Mouse (Mus musculus) MEL (cell line): ENCODE measurements around the gene Atg7.

Source experiments
- CTCF ChIP-seq, 3 experiments: IDR thresholded peaks in 2 of 3; conservative IDR thresholded peaks in 1 of 3; 2 replicates each; pipeline ENCODE4 v1.5.1; 2011 to 2012; ENCODE audit warnings: low read length in 3 of 3, low read depth in 2 of 3, mild to moderate bottlenecking in 2 of 3, improper control_type of control experiment in 1 of 3, inconsistent platforms in 1 of 3, mixed read lengths in 1 of 3, moderate library complexity in 1 of 3; ENCODE audit not compliant: control insufficient read depth in 1 of 3, insufficient read depth in 1 of 3, poor library complexity in 1 of 3, severe bottlenecking in 1 of 3
- GATA1 ChIP-seq: IDR thresholded peaks from 2 replicates; pipeline ENCODE4 v1.6.1; 2011; ENCODE audit warnings: low read depth, low read length, improper control_type of control experiment
- HCFC1 ChIP-seq: IDR thresholded peaks from 2 replicates; pipeline ENCODE4 v1.6.1; 2012; ENCODE audit warnings: low read depth, mild to moderate bottlenecking, inconsistent platforms, low read length, improper control_type of control experiment, moderate library complexity
- JUND ChIP-seq: IDR thresholded peaks from 2 replicates; pipeline ENCODE4 v1.6.1; 2011; ENCODE audit warnings: low read depth, mild to moderate bottlenecking, improper control_type of control experiment, low read length
- MAX ChIP-seq: IDR thresholded peaks from 2 replicates; pipeline ENCODE4 v1.6.1; 2011; ENCODE audit warnings: low read length, improper control_type of control experiment
- MEF2A ChIP-seq: IDR thresholded peaks from 2 replicates; pipeline ENCODE4 v1.6.1; 2014; ENCODE audit warnings: low read depth, mild to moderate bottlenecking, inconsistent platforms, low read length, improper control_type of control experiment; ENCODE audit not compliant: poor library complexity, insufficient replicate concordance, severe bottlenecking; ENCODE audit errors: extremely low read depth
- NRF1 ChIP-seq: IDR thresholded peaks from 2 replicates; pipeline ENCODE4 v1.6.1; 2014; ENCODE audit warnings: low read depth, mild to moderate bottlenecking, inconsistent platforms, low read length, improper control_type of control experiment, moderate library complexity; ENCODE audit not compliant: poor library complexity, insufficient read depth, severe bottlenecking
- POLR2A ChIP-seq, 2 experiments: IDR thresholded peaks; 2 replicates each; pipeline ENCODE4 v1.6.1; 2011 to 2012; ENCODE audit warnings: low read length in 2 of 2, mild to moderate bottlenecking in 2 of 2, control low read depth in 1 of 2, improper control_type of control experiment in 1 of 2, low read depth in 1 of 2, moderate library complexity in 1 of 2; ENCODE audit not compliant: control insufficient read depth in 1 of 2, insufficient read depth in 1 of 2, poor library complexity in 1 of 2
- SIN3A ChIP-seq: IDR thresholded peaks from 2 replicates; pipeline ENCODE4 v1.6.1; 2012; ENCODE audit warnings: low read length, improper control_type of control experiment, inconsistent platforms

DNA sequence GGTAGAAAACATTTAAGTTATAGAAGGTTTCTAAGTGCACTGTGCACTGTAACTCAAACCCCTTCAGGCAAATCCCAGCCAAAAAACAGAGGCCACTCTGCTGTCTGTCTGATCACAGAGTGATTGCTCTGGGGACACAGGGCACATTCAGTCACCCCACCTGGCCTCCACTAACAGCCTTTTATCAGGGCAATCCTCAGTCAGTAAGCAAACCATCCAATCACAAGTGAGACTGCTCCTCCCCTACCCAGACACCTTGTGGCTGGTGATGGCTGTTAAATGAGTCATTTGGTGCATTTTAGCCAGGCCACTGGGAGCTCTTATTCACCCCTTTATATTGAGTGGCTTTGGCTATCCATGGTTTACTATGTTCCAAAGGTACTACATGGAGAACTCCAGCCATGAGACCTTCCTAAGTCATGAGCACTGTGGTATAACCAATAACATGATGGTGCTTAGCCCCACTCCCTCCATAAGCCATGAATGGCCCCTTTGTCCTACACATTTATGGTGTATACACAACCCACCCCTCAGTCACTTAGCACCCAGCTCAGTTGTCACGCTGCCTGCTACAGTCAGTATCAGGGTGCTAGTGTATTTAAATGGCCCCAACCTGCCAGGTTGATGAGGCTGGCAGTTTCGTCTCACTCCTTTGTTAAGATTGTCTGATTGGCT, 157.5 kb downstream of the Atg7 start:
- TF ChIP-seq MEF2A, result no peak
- no peak for TF ChIP-seq JUND
- no peak for TF ChIP-seq MAX
- TF ChIP-seq GATA1, result no peak
- TF ChIP-seq POLR2A (IDR thresholded peaks at IDR 0.05; ENCODE audit: control insufficient read depth in 1 of 2, insufficient read depth in 1 of 2, low read depth in 1 of 2, low read length in 2 of 2, poor library complexity in 1 of 2), result no peak
- no peak for TF ChIP-seq NRF1
- no peak for TF ChIP-seq HCFC1
- no peak for TF ChIP-seq SIN3A
- TF ChIP-seq CTCF (IDR thresholded peaks at IDR 0.05 in 2 of 3, conservative IDR thresholded peaks at IDR 0.05 in 1 of 3; ENCODE audit: control insufficient read depth in 1 of 3, insufficient read depth in 1 of 3, low read depth in 2 of 3, low read length in 3 of 3, poor library complexity in 1 of 3, severe bottlenecking in 1 of 3), result no peak
